Mouse (Mus musculus) heart, postnatal 25 days (tissue): Measurements from ENCODE around the gene Phka1. TPM values are rescaled to one million over a fixed set of nuclear protein-coding genes. Genes with fewer than 3 reads are reported as not detected.

Experiments used
- DNase-seq: peaks from one replicate; pipeline ENCODE4 v3.0.0; 2022; ENCODE audit warnings: low spot score
- intact Hi-C: fragments of 180-260 bp; cut with DNase I; formaldehyde crosslinking; loops from one replicate; pipeline ENCODE4 v1.15.1; 2025
- total RNA-seq, 2 experiments: library from RNA; stranded (reverse); gene quantifications; 2 replicates each; pipeline ENCODE4 v1.2.3; 2021

Gene Phka1
- total RNA-seq, 2 experiments from 2014 or later = 28.6 to 41.6 TPM

DNA sequence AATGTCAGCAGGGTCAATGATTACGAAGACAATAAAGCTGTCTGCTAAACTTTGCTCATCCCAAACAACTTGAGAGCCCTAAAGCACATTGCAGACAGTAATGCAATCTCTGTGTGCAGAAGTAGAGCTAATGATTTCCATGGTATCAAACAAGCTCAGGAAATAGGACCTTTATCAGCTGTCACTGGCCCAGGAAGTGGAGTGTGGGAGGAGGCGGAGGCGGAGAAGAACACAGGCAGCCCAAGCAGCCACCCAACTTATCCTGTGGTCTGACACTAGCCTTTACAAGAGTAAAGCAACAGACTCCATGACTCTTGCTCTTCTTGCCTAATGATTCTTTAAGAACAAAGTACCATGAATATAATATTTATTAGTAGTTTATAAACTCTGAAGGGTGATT lies 165.6 kb downstream of the Phka1 start:
- intact Hi-C loops = loop anchor here (2.0 to 10.0 kb wide), 3 partner anchors 234 to 320 kb away; no protein-coding TSS in a partner anchor
- DNase-seq = no peak

GRCm38 (mm10) chrX:102476784-102477183 lies 167.3 kb downstream of the Phka1 start:
- no peak for DNase-seq
- intact Hi-C loops = loop anchor here (10.0 kb wide), 1 partner anchor 232 kb away; no protein-coding TSS in a partner anchor

GRCm38 (mm10) chrX:102475555-102475954 lies 168.5 kb downstream of the Phka1 start:
- DNase-seq = no peak
- intact Hi-C loops = loop anchor here (10.0 kb wide), 1 partner anchor 231 kb away; no protein-coding TSS in a partner anchor

Other genes with a start within 250 kb of the Phka1 start
- gene Hdac8, start 138.9 kb downstream of the Phka1 start, total RNA-seq = 1 to 10 TPM; 3.2 to 3.9 TPM
- not detected for gene Gm3880, start 42.7 kb upstream of the Phka1 start, total RNA-seq
- gene Gm9112, start 63.4 kb upstream of the Phka1 start, total RNA-seq = not detected
- gene Dmrtc1b, start 63.6 kb upstream of the Phka1 start, total RNA-seq = not detected
- not detected for gene Dmrtc1c1, start 158.7 kb upstream of the Phka1 start, total RNA-seq
- gene Dmrtc1c2, start 210.4 kb upstream of the Phka1 start, total RNA-seq = not detected
- not detected for gene 1700031F05Rik, start 223.7 kb upstream of the Phka1 start, total RNA-seq